Mouse (Mus musculus) forebrain, embryonic 16.5 days (tissue): Measurements from ENCODE around the gene Rnf222. TPM values are rescaled to one million over a fixed set of nuclear protein-coding genes. Genes with fewer than 3 reads are reported as not detected.

ENCODE experiments used
- polyA plus RNA-seq: library from polyadenylated mRNA; unstranded; fragments of >200 nt; fragmentation: Nextera tagmentation; extraction: Ambion mirVana; gene quantifications from 2 replicates; pipeline ENCODE4 v1.2.1, GENCODE M21; 2015

The Rnf222 gene
- polyA plus RNA-seq, 1 experiment from 2014 or later = not detected

Other genes with a start within 250 kb of the Rnf222 start
- gene Myh10, start 197.0 kb upstream of the Rnf222 start, polyA plus RNA-seq = 136 and 141 TPM in 2 replicates
- gene Ndel1, start 16.7 kb upstream of the Rnf222 start, polyA plus RNA-seq = 96.8 and 100 TPM in 2 replicates
- gene Rpl26, start 13.0 kb downstream of the Rnf222 start, polyA plus RNA-seq = 554 and 607 TPM in 2 replicates
- gene Odf4, start 38.5 kb downstream of the Rnf222 start, polyA plus RNA-seq = 0.35 TPM in 1 of 2 replicates, not detected in the other
- 8.2 and 12.8 TPM in 2 replicates for gene Arhgef15, start 68.9 kb downstream of the Rnf222 start, polyA plus RNA-seq
- 0.86 and 1.0 TPM in 2 replicates for gene Slc25a35, start 79.6 kb downstream of the Rnf222 start, polyA plus RNA-seq
- gene Rangrf, start 86.6 kb downstream of the Rnf222 start, polyA plus RNA-seq = 28.9 and 34.5 TPM in 2 replicates
- gene Pfas, start 119.9 kb downstream of the Rnf222 start, polyA plus RNA-seq = 21.7 and 24.7 TPM in 2 replicates
- 70.1 and 79.1 TPM in 2 replicates for gene Ctc1, start 127.4 kb downstream of the Rnf222 start, polyA plus RNA-seq
- gene Aurkb, start 157.1 kb downstream of the Rnf222 start, polyA plus RNA-seq = 56.7 and 68.2 TPM in 2 replicates
- 11.4 and 12.3 TPM in 2 replicates for gene Borcs6, start 171.2 kb downstream of the Rnf222 start, polyA plus RNA-seq
- gene Tmem107, start 182.3 kb downstream of the Rnf222 start, polyA plus RNA-seq = 43.7 and 48.4 TPM in 2 replicates
- 217 and 259 TPM in 2 replicates for gene Vamp2, start 199.9 kb downstream of the Rnf222 start, polyA plus RNA-seq
- 11.8 and 12.1 TPM in 2 replicates for gene Per1, start 206.7 kb downstream of the Rnf222 start, polyA plus RNA-seq
- gene Hes7, start 231.9 kb downstream of the Rnf222 start, polyA plus RNA-seq = 0.26 and 0.67 TPM in 2 replicates
- gene 9130213A22Rik, start 234.0 kb downstream of the Rnf222 start, polyA plus RNA-seq = 0.39 and 0.71 TPM in 2 replicates
- gene Aloxe3, start 237.3 kb downstream of the Rnf222 start, polyA plus RNA-seq = 2.8 and 3.5 TPM in 2 replicates